Mouse (Mus musculus) frontal cortex, postnatal 10 days (tissue): ENCODE measurements at regions not wholly inside any gene's neighbourhood (a gene's known extent, or its start where the extent isn't known, plus 50 kb on each side); places are given as distances from the start of the nearest gene placed in this dataset.

ENCODE experiments used
- DNase-seq, 2 experiments: peaks; one replicate each; pipeline ENCODE4 v3.0.0; 2022; ENCODE audit warnings: low spot score in 2 of 2, mixed read lengths in 1 of 2

DNA sequence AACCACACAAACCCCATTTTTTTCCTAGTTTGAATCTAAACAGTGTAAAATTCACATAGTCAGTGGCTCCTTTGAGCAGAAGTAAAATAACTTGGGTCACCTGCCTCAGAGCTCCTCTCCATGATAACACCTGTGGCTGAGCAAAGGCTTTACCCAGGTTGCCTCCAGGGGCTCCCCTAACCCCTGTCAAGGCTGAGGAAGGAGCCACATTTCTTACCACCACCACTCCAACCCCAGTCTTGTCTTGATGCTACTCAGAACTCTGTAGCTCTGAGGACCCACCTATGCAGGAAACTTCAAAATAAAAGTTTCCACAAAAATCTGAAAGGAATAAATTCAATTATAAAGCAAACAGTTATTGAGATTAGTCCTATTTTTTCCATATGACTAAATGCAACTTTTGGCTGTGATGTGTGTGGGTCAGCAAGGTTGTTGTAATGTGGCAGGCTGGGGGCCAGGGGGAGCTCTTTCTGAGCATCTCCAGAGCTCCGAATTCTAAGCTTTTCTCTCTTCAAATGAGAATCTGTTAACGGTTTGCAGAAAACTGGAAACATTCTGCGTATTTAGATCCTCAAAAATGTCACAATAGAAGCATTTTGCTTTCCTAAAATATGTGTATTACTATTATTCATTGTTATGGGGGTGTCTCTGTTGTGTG lies 159.0 kb upstream of the Dusp10 start:
- DNase-seq = no peak

DNA sequence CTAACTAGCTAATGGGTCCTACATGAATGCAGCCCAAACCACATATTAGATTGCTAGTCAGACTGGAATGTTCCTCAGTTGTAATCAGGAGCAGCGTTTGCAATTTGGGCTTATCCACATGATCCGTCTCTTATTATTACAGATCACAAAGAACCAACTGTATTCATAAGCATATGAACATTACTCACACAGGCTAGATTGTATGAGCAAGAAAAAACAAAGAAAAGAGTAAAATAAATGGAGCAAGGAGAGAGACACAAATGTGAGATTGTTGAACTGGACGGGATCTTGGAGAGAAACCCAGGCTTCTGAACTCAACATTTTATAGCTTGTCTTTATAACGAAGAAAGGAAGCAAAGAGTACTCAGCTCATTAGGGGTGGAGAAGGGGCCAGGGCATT lies 148.0 kb upstream of the Dusp10 start:
- no peak for DNase-seq

DNA sequence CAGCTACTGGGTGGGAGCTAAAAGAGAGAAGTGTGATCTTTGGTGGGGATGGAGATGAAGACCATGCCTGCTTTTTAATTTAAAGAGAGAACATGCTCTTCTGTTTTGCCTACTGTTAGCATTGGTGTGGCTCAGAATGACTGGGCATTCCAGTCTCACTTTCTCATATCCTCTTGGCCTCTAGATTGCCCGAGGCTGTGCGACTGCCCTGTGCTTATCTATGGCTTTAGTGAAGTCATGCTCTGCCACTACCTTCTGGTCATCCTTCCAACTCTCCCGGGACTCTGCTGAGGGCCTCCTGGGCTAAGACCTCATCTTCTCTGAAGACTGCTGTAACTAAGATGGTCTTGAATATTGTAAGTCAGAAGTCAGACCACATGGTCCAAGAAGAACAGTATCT lies 147.5 kb upstream of the Dusp10 start:
- DNase-seq = no peak

DNA sequence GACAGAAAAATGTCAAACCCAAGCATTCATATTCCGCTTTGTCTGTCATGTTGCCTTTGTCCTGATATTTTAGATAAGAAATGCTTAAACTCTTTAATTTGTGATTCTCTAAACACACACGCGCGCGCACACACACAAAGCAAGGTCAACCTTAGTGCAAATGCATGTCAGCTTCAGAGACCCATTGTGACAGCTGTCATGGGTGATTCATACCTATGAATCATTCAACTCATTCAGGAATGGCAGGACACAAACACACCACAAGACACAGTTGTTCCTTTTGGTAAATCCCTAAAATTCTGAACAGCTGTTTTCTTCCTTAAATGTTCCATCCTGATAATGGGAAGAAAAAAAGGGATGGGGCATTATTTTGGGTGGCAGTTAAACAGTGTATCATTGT lies 144.1 kb upstream of the Dusp10 start:
- DNase-seq = no peak

DNA sequence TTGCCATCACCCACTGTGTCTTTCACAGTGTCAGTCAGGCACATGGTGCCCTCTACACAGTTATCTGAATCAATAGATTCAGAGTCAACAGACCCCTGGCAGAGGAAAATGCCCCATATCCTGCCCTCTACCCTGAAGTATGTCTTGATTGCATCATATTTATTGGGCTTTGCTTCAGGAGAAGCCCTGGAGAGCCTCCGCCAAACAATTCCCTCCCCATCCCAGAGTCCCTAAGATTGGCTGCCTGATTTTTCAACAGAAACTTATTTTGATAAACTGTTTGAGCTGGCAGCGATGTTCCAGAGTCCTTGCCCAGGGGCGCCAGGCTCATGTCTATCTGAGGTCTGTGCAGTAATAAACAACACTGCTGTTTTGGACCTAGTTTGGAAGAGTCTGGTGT lies 117.2 kb upstream of the Dusp10 start:
- DNase-seq = no peak

DNA sequence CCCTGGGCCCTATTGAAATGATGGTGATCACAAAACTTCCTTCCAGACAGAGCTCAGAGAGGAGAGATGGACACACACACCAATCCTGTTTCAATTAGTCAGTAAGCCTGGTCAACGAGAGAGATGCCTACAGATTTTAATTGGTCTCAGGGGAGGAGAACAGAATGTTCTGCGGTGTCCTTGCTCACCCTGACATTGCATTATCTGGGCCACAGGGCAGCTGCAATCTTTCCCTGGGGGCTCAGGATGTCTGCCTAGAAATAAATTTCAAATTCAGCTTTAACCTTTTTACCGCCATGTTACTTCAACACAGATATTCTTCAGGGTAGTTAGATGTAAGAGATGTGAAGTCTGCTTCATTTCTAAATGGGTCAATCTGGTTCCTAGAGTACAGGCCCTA lies 115.0 kb upstream of the Dusp10 start:
- DNase-seq = no peak

DNA sequence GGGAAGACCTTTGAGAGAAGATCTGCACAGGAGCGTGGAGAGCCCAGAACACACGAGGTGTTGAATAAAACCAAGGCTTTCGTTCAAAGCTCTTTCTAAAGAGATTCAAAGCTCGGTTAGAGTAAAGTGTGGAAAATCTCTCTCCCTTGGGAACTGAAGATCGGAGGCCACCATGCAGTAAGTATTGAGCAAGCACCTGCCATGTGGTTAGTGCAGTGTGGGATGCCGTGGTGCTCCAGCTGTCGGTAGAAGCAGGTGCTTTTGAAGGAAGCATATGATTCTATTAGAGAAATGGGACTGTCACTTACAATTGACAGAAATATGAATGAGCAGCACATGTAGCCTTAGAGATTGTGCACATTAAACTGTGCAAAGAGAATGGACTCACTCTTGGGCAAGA lies 108.5 kb upstream of the Dusp10 start:
- DNase-seq = no peak

DNA sequence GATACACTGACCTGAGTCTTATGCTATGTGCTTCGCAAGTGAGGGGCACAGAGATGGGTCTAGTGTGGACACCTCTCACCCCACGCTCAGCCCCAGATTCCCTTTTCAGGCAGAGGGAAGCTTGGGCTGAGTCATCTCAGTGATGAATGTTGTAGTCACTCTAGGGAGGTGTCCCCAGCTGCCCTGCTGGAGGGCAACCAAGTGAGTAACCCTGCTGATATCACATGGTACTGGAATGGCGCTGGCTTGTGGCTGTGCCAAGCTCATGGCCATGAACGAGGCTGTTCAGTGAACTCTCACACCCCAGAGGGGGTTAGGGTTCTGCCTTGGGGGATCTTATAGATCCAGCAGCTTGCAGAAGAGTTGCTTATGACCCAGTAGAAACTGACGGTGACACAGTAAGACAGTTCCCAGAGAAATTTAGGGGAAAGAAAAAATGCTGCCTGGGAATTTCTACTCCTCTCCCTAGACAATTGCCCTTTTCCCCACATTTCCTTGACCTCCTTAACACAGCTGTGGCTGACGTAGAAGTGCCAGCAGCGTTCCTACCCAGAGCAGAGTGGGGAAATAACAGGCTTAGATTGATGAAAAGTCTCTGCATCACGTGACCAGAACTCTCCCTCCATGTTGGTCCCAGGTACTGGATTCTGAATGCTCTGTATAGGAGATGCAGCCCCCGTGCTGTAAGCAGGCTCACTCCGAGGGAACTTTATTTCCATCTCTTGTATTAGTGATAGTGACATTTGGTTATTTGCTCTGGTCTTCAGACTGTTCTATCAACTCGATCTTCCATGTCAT lies 107.6 kb upstream of the Dusp10 start:
- DNase-seq = no peak

DNA sequence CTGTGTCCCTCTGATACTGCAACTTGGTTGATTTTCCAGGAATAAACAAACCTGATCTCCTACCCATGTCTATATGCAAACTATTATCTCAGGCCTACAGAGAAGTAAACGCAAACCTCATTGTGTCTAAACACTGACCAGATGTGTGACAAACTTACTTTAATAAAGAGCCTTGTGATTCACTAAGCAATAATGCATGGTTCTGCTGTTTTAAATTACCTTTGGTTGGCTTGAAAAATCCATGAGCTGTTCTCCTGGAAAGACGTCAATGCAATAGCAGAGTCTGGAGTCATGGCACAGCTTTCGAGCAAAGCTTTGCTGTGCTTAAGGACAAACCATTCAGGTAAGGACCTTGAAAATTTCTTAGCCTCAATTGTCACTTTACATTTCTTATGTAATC lies 95.4 kb upstream of the Dusp10 start:
- no peak for DNase-seq

DNA sequence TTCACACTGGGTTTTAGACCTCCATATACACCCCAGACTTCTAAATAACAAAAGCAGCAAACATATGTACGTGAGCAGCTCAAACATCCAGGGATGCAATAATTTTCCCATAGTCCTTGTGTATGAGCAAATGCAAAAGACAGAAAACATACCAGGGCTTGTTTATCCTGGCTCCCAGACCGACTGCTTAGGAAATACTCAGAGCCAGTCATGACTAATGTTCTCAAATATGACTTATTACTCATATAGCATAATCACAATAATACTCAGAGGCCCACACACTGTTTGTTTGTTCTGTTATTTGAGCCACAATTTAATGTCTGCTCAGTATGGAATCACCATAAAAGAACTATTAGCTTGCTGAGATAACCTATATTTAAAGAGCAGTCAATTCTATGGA lies 91.8 kb upstream of the Dusp10 start:
- no peak for DNase-seq

DNA sequence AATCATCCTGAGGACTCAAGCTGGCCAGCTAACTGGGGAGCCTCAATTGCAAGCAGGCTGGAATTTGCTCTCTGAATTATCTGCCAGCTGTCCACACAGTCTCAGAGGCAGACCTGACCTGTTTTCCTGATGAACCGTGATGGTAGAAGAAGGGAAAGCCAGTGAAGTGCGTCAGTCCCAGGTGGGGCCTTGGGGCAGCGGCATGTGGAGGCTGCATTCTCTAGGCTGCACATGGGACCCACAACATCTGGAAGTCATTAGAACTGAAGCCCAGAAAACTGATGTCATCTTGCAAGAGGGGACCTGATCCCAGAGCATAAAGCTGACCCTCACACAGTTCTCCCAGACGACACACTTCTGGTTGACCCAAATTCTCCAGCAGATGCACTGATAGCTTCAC lies 84.6 kb upstream of the Dusp10 start:
- DNase-seq = no peak

DNA sequence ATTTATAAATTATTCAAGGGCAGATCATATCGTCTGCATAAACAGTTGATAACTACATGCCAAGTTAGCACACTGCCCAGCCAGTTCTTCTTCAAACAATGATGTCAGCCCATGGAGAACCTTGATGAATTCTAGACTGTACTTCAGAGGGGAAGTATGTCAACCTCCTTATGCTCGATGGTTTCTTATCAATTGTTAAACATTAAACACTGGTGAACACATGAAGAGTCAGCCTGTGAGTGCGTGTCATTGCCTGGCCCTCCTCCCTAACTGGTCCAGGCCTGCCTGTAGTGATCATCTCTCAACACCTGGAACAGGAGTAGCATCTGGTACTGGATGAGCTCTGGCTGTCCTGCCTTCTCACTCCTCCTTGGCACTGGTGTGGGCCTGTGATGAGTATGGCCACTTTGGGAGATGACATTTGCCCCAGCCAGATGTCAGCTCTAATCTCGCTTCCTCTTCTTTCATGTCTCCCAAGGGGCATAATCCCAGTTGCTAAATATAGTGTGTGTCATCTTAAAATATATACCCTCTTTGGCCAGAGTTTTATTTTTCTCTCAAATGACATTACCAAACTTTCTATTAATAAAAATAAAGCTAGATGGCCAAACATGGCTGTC lies 82.6 kb upstream of the Dusp10 start:
- DNase-seq = no peak

DNA sequence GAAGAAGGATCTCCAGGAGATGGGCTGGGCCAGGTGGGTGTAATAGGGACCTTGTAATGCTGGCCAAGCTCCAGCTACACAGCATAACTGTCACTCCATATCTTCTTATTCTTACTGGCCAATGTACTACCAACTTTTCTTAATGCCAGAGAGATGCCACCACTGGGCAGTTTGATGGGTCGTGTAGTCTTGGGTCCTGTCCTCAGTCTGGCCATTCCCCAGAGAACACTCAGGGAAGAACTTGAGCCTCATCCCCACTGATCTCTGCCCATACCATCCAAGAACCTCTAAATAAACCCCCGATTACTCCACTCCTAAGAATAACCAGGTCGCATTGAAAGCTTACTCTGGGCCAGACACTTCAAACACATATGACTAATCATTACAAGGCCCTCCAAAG lies 82.0 kb upstream of the Dusp10 start:
- no peak for DNase-seq

DNA sequence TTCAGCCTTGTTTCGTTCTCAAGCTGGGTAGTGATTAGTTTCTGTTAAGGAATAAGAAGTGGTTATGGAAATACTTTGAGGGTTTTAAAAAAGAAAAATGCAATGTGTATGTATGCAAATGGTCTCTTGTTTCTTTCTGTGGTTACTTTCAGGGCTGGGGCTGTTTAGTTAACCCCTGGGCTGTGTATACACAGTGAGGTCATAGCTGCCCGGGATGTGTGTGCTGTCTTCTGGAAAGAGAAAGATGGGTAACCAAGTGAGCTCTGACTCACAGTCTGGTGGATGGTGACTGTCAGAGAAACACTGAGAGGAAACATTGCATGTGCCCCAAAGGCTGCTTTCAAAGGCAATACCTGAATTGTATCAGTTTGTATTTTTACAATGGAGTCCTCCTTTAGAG lies 79.3 kb upstream of the Dusp10 start:
- DNase-seq = no peak

DNA sequence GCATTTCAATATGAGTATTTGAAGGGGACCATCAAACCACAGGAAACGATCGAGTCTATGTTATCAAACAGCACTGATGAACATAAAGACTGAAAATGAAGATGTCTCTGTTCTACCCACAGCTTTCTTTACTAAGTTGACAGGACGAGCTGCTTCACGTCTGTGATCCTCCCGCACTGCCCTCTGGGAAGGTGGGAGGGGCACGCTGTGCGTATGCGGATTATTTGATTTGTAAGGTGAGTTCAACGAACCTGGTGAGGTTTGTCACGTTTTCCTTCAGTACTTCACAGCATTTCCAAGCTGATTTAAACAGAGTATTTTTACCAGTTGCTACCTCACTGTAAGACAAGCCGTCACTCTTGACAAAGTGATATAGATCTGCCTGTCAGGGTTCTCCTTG lies 75.9 kb upstream of the Dusp10 start:
- no peak for DNase-seq

DNA sequence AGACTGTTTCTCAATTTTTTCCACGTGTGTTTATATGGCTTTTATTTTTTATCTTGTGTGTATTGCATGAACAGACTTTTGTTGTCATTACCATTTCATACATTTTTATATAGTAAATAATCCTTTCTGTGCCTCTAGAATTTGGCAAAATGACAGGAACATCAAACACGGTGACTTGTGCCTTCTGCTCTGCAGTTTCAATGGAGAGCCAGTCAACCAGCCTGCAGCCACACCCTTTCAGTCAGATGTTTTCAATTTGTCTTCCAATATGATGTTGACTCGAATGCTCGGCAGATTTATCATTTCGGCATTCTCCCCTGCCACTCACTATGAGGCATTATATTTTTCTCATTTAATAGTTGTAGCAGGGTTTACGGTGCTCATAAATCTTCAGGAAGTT lies 74.7 kb upstream of the Dusp10 start:
- no peak for DNase-seq

DNA sequence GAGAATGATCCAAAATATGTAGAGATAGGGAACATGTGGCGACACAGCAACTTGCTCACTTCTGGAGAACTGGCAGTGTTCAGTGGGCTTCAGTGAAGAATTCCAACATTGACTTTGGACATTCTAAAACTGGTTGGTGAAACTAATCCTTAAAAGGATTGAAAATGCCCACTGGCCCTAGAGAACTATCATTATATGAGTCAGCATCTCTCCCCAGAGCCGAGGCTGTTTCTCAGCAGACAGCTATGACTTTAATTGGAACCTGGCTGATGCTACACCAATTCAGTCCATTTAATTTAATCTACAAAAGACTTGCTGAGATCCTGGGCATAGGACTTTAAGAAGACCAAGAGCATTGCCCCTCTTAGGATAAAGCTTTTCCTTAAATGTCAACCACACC lies 72.4 kb upstream of the Dusp10 start:
- DNase-seq = no peak

DNA sequence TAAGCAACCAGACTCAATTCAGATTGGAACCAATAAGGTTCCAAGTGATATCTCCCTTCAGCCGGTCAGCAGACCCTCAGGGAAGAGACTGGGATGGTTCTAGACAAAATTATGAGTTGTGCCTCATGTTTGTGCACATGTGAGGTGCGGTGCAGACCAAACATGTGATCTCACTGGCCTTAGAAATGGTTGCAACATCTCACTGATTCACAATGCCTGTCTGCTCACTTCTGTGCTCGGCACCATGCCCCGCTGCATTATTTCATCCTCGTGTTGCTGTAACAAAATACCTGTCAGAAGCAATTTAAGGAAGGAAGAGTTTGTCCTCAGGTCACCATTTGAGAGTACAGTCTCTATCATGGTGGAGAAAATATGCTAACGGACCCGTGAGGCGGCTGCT lies 66.9 kb upstream of the Dusp10 start:
- no peak for DNase-seq

DNA sequence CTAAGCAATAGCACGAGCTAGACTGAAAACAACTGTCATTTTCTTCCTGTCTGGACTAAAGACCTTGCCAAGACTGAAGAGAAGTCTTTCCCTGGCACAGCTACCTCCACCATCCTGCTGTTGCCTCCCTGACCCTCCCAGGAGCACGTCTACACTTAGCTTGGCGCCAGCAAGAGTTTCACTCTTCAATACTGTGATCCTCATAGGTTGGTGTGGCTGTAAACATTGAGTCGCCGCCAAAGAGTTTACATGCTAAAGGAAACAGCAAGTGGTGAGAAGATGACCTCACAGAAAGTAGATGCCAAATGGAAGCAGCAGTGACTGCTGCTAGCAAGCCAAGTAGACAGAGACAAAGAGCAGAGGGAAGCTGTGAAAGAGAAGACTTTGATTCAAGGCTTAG lies 66.0 kb upstream of the Dusp10 start:
- DNase-seq = no peak

DNA sequence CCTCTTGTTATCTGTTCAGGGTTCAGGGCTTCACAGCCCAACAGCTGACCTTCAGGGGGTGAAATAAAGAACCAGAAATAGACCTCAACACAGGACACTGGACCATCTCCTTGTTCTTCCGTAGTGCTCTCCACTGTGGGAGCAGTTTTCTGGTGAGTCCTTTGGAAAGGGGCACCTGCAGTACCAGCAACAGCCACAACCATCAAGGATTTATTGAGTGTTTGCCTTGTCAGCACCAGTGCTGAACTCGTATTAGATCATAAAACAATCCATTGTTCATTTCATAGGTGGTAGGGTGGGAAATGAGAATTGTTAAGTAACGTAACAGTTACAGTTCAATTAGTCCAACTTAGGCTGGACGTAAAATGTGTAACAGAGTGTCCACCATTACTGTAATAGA lies 63.9 kb upstream of the Dusp10 start:
- DNase-seq = no peak

DNA sequence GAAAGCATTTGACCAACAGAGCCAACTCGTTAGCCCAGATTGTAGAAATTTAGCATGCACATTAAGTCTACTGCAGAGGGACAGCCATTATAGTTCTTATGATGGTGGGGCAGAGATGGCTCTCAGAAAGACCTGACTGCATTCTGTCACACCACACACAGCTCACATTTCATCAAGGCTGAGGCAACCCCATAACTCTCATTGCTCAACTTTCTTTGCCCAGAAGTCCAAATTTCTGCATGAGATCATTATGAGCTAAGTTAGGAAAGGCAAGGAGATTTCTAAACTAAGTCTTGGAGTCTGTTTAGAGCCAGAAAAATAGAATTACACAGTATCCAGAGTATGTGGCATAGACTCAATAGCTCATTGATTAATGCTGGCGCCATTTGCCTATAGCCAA lies 59.0 kb upstream of the Dusp10 start:
- DNase-seq = no peak

DNA sequence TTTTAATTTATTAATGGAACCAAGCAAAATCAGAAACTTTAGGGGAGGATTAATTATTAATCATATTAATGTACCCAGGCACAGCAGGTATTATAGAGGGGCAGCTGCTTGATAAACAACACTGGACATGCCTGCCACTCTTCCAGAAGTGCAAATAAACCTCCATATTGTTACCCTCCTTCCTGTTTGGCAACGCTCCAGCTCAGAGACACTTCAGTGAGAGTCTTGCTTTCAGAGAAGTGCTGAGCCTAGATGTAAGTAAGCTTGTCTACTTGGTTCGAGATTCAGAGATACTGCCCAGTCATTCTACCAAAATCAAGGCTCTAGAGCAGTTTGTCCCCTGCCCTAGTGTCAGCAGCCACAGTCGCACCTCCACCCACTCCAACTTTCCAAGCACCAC lies 56.7 kb upstream of the Dusp10 start:
- DNase-seq = no peak

DNA sequence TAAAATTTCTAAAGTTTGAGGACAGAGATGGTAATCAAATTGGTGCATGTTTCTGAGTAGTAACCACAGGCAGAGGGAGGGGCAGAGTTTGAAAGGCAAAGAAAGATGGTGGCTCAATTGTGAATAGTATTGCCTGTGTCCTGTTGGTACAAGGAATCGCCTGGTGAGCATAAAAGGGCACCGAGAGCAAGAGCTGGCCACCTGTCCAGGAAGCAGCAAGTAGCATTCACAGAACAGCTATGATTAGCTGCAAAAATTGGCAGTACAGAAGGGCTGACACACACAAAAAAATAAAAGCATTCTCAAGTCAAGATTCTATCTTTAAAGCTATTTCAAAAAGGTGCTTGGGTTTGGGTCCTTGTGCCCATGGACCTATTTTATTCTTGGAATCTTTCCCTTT lies 51.7 kb upstream of the Dusp10 start:
- DNase-seq = no peak
